Mouse (Mus musculus) urinary bladder, postnatal 4 days (tissue): Measurements from ENCODE around the gene Otud7b.
A peak's percentile ranks its signal among the peaks of the same experiment; 100 is the strongest.
"Not testable (repeated sequence)": the region's sequence is repeated elsewhere in the genome, so short reads cannot be mapped to it uniquely, and the experiment has no call there.

Experiments
- DNase-seq, 2 experiments: peaks; one replicate each; pipeline ENCODE4 v3.0.0; 2021 to 2022; ENCODE audit warnings: low spot score in 2 of 2

Otud7b gene

DNA sequence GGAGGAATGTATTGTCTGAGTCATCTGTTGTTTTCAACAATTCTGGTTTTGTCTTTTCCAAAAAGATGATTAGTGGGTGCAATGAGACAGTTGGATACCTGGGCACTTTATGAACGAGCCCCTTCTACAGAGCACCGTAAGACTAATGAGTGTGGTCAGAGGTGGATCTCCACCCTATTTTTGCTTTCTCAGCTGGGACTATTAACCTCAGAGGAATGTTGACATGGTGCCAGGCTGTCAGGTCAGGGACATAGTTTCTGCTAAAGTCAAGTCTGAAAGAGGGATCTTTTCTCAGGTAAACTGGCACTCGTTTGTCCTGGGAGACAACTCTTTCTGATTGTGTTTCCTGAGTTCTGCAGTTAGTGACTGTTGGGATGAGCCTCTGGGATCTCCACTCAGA, 30.7 kb downstream of the Otud7b start:
- DNase-seq = no peak

- no peak for DNase-seq
These were observed 43.6 kb downstream of the Otud7b start for GRCm38 (mm10) chr3:96147950-96148349.

GRCm38 (mm10) chr3:96151836-96152235, 47.5 kb downstream of the Otud7b start:
- DNase-seq = no peak

DNA sequence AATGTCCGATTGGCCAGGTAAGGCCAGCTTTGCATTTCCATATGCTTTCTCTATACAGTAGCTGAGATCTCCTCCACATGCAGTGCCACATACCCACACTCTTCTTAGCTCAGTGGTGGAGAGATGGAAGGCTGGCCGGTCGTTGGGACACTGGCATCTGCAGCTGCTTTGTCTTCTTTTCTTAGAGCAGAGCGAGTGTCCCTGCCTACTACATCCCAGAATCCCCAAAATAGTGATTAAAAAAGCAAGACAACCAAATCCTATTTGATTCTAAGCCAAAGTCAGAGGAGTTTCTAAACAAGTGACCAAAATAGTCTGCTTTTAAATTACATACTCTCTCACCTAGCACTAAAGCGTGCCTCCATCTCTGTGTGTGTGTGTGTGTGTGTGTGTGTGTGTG, 48.3 kb downstream of the Otud7b start:
- no peak for DNase-seq

GRCm38 (mm10) chr3:96155501-96155900, 51.2 kb downstream of the Otud7b start:
- no peak for DNase-seq

- DNase-seq = no peak
These were observed 55.5 kb downstream of the Otud7b start for GRCm38 (mm10) chr3:96159820-96160219.

DNA sequence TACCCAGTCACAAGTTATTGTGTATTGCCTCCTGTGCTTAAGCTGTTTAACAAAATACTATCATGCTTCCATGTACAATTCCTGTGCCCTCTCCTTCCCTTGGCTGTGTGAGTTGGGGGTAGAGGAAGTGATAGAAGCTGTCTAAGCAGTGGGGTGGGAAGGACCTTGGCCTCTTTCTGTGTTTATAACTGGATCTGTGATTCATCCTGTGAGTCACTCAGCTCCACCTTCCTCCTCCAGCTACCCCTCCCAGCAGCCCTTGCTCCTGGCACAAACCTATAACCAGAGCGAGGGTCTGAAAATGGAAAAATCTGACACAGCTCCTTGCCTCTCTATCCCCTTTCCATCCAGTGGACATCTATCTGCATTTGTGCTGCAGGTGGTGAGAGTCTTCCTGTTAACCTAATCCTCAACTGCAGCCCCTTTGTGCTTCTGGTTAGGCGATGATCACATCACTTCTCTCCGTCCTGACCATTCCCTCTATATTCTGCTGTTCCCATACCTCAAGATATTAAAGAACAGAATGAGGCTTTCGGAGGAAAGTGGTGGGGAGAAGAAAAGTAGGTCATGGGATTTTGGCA, 56.0 kb downstream of the Otud7b start:
- DNase-seq = peak in 1 of 2 experiments; percentile 52

DNA sequence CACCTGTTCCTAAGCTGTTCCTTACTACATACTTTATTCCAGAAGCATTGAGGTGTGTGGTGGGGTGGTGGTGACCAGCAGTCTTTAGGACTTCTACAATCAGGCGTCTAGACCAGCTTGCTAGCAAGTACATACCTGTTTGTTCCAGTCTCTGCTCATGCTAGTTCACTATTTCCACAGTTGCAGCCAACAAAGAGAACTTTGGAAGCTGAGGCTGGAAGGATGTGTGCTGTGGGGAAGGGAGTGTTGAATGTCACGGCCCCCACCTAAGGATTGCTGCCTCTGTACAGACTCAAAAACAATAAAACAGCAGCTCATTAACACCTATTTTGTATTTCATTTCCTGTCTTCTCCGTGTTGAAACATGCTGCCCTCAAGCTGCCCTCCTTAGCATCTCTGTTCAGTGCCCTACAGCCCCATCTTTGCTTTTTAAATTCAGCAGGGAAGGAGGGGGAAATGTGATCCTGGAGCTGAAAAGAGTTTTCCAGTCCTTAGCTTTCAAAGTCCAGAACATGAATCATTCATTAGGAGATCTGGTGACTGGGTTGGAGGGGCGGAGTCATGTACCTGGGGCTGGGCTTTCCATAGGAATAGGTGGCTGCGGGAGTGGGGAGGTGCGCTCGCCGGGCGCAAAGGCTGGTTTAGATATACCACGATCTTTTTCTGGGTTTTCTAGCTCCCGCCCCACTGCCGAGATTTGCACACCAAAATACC, 56.6 kb downstream of the Otud7b start:
- peak in 1 of 2 experiments; percentile 44 for DNase-seq

GRCm38 (mm10) chr3:96161869-96162840, 57.8 kb downstream of the Otud7b start, which contains the start of gene Mtmr11:
Gene Mtmr11, plus strand, starts transcription at chr3:96162004.
- no peak for DNase-seq

- DNase-seq = no peak
These were observed 58.7 kb downstream of the Otud7b start for GRCm38 (mm10) chr3:96163040-96163439.

DNA sequence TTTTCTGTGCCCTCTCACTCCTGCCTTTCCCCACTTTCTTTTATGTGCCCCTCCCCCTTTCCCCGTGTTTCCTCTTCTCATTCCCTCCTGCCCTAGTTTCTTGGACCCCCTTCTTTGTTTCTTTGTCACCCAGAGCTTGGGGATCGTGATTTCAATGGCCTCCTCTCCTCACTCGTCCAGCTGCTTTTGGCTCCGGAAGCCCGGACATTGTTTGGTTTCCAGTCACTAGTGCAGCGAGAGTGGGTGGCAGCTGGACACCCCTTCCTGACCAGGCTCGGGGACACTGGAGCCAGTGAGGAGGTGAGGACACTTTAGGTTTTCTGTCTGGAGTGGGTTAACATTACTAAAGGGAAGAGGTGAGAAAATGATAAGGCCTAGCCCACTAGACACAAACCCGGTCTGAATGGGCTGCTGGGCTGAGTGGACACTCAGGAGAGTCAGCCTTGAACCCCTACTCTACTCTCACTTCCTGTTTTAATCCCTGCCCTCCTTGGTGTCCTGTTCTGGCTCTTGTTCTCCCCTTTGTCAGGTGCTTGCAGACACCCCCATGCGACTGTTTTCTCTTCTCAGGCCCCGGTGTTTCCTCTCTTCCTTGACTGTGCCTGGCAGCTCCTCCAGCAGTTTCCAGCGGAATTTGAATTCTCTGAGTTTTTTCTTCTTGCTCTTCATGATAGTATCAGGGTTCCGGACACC, 64.3 kb downstream of the Otud7b start:
- no peak for DNase-seq

- DNase-seq = no peak
These were observed 65.9 kb downstream of the Otud7b start for GRCm38 (mm10) chr3:96170276-96170675.

GRCm38 (mm10) chr3:96170976-96171545, 66.7 kb downstream of the Otud7b start:
- no peak for DNase-seq

GRCm38 (mm10) chr3:96171583-96172196, 67.4 kb downstream of the Otud7b start:
- no peak for DNase-seq

DNA sequence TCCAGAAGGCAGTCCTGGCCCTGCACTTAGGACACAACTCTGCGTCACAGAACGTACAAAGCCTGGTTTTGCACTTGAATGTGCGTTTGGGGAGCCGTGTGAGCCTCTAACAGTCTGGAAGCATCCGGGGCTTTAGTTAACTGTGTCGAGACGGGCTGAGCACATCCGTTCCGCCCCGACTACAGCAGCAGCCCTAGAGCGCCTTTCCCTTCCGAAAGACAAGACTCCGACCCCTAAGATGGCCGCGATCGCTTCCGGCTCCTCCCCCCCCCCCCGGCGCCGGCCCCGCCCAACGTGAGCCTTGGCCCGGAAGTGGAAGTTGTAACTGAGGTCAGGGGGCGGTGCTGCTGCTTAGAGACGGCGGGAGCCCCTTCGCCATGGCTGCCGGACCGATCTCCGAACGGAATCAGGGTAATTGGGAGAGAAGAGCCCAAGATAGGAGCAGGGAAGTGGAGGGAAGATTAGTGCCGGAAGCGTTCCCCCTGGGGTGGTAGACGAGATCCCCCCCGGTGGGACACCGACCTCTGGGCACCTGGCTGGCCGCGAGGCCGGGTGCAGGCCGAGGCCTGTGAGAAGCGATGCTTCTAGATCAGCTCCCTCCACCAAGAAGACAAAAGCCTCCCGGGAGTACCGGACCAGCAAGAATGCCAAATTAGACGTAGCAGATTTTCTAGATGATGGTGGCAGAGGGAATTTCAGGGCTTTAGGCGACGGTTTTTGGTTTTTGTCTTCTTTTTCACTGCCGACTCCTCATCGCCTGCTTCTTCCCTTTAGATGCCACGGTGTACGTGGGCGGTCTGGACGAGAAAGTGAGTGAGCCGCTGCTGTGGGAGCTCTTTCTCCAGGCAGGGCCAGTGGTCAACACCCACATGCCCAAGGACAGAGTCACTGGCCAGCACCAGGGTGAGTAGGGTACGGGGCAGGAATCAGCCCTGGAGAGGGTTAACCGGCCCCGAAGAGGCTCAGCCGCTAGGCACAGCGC, 68.2 kb downstream of the Otud7b start, which contains the start of gene Sf3b4:
TSS of gene Sf3b4 (plus strand) at position 136 of the 982 bp plus-strand sequence.
- peak; percentile 80 to 81 for DNase-seq

GRCm38 (mm10) chr3:96173185-96173584, 68.9 kb downstream of the Otud7b start:
- DNase-seq = no peak

DNA sequence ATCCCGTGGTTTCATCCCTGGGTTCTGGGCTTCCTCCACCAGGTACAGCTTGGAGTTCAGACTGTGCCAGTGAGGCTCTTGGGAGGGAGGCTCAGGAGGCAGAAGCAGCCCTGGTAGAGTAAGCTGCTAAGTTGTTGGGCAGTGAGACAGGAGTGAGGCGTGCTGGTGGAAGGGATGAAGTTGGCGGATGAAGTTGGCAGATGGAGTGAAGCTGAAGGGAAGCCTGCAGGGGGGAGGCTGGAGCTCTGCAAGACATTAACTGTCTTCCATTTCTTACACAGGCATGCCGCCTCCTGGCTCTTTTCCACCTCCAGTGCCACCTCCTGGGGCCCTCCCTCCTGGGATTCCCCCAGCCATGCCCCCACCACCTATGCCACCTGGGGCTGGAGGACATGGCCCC, 69.7 kb downstream of the Otud7b start:
- DNase-seq = not testable (repeated sequence)

DNA sequence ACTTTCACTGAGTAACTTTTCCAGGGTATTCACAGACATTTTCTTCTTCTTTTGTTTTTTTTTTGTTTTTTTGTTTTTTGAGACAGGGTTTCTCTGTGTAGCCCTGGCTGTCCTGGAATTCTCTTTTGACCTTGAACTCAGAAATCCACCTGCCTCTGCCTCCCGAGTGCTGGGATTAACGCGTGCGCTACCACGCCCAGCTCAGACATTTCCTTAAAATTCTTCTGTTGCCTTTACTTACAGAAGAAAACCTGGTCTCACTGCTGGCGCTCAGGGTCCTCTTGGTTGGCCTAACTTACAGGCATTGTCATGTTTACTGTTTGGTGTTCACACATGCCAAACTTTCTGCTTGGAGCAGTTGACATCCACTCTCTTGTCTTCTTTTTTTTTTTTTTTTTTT, 70.9 kb downstream of the Otud7b start:
- DNase-seq = no peak

GRCm38 (mm10) chr3:96178427-96178826, 74.1 kb downstream of the Otud7b start:
- no peak for DNase-seq

DNA sequence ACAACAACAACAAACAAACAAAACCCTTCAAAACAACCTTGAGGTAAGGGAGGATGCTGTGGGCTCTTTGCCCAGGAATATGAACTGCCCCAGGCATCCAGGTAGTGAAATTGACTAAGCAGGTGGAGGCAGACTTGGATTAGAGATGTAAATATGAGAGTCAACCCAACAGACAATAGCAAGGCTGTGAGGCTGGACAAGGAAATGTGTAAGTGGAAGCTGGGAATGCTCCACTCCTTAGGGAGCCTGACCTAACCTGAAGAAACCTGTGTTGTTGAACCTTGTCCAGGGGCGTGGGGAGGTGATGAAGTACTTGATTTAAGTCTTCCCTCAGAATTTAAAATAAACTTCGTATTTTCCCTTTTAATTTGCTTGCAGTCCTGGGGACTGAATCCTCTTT, 74.6 kb downstream of the Otud7b start:
- no peak for DNase-seq
